Mouse (Mus musculus): Measurements from ENCODE around the gene Ggt7.

DNA sequence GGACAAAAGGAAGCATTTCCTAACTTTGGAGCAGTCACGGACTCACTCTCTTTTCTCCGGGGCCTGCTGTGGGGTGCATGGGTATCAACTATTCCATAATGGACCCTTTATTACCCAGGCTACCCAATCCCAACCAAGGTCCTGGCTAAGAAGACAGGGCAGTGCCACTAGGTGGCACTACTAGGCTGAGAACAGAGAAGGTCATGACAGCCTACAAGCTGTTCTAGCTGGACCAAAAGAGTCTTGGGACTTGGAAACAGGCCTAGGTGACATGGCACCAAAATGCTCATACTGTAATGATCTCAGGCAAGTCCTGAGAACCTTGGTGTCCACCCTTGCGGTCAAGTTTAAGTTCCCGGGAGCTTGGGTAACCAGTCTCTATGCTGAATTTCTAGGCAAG lies 5.6 kb downstream of the Ggt7 start:
- TF ChIP-seq CTCF (IDR thresholded peaks at IDR 0.05; ENCODE audit: extremely low read depth, insufficient read length, insufficient replicate concordance, low read depth, low read length): peak; percentile 64; the same call in 1 of the 2 replicates
- TF ChIP-seq POLR2A (IDR thresholded peaks at IDR 0.05; ENCODE audit: low read depth, low read length): no peak; the same call in 1 of the 2 replicates
